ENCODE assay signal across 10 mouse cellular contexts in genomic region chr7:118983961-118984360, GRCm38 (mm10). TPM values are rescaled to one million over a fixed set of nuclear protein-coding genes. Genes with fewer than 3 reads are reported as not detected.
DNase-seq lines count a peak whose midpoint lies in the region; ATAC-seq and TF ChIP-seq lines count a peak whose summit lies in the region.
"Had no signal": no experiment of that assay in that cellular context is flagged by ENCODE, and none has a peak within 500 bp of the region (broad histone marks: within the 10 kb centered on the region; RNA-seq: fewer than 3 reads in every experiment).

No protein-coding gene starts in this region.

- DNase-seq in midbrain, postnatal 0 days (ENCODE audit: low spot score), result peak; percentile 62
- peak; percentile 98 for DNase-seq in cerebellum, postnatal 10 days
- DNase-seq in hindbrain, postnatal 0 days (ENCODE audit: low spot score), result peak; percentile 79
- peak; percentile 62 to 72 for DNase-seq in left cerebral cortex, postnatal 25 days (ENCODE audit: low spot score in 2 of 2)
- no peak for DNase-seq in urinary bladder, adult 2 months (ENCODE audit: low spot score)
- no peak for DNase-seq in lung, postnatal 10 days
- no peak for DNase-seq in thymus, postnatal 10 days (ENCODE audit: low spot score in 2 of 2)

- TF ChIP-seq CTCF in midbrain, postnatal 0 days (IDR thresholded peaks at IDR 0.05), result no peak
- TF ChIP-seq CTCF in hindbrain, postnatal 0 days (IDR thresholded peaks at IDR 0.05; ENCODE audit: low read depth), result no peak

- 78% methylated on average over 19 of the region's 19 CpGs for WGBS in midbrain, postnatal 0 days
- WGBS in midbrain, embryonic 15.5 days, result 81% methylated on average over 19 of the region's 19 CpGs
- WGBS in hindbrain, postnatal 0 days, result 27% methylated on average over 19 of the region's 19 CpGs

- intact Hi-C loops in left cerebral cortex, postnatal 25 days (cut with DNase I), result loop anchor here (5.0 kb wide), 1 partner anchor 57 kb away; no protein-coding TSS in a partner anchor

- no peaks in the 10 kb centered on the region for H3K36me3 ChIP-seq in midbrain, postnatal 0 days (ENCODE audit: insufficient read depth, low read length)
- H3K36me3 ChIP-seq in midbrain, embryonic 15.5 days (replicated peaks), result no peaks in the 10 kb centered on the region
- no peaks in the 10 kb centered on the region for H3K36me3 ChIP-seq in hindbrain, postnatal 0 days (ENCODE audit: insufficient read depth, low read length)

- ATAC-seq in midbrain, postnatal 0 days (ENCODE audit: low FRiP score), result peak; percentile 61; the same call in 1 of the 2 replicates
- no peak for ATAC-seq in midbrain, embryonic 15.5 days (replicated peaks)
- ATAC-seq in hindbrain, postnatal 0 days, result peak; percentile 71
- ATAC-seq: Patski had no signal

- no peaks in the 10 kb centered on the region for H3K27me3 ChIP-seq in midbrain, postnatal 0 days (ENCODE audit: insufficient read depth, low read length)
- no peaks in the 10 kb centered on the region for H3K27me3 ChIP-seq in midbrain, embryonic 15.5 days (replicated peaks)
- H3K27me3 ChIP-seq in hindbrain, postnatal 0 days (ENCODE audit: insufficient read depth, low read length), result no peaks in the 10 kb centered on the region
- H3K27me3 ChIP-seq: Patski had no signal

- H3K4me3 ChIP-seq in midbrain, postnatal 0 days (ENCODE audit: low read depth, low read length), result no peak overlapping the region
- H3K4me3 ChIP-seq in midbrain, embryonic 15.5 days, result no peak overlapping the region
- H3K4me3 ChIP-seq in hindbrain, postnatal 0 days (ENCODE audit: low read length), result no peak overlapping the region
- H3K4me3 ChIP-seq: erythroblast, embryonic 14.5 days had no signal

- no peak overlapping the region for H3K9ac ChIP-seq in midbrain, postnatal 0 days (replicated peaks; ENCODE audit: low read length, poor library complexity, severe bottlenecking)
- no peak overlapping the region for H3K9ac ChIP-seq in midbrain, embryonic 15.5 days
- no peak overlapping the region for H3K9ac ChIP-seq in hindbrain, postnatal 0 days (replicated peaks; ENCODE audit: low read length)

- H3K4me2 ChIP-seq in midbrain, postnatal 0 days (ENCODE audit: low read depth, low read length, poor library complexity, severe bottlenecking), result no peak overlapping the region
- no peak overlapping the region for H3K4me2 ChIP-seq in midbrain, embryonic 15.5 days
- 0 out of 2 replicates have a peak overlapping the region, but pooled peaks have one; percentile 7 for H3K4me2 ChIP-seq in hindbrain, postnatal 0 days (ENCODE audit: low read depth, low read length)

- no peaks in the 10 kb centered on the region for H3K4me1 ChIP-seq in midbrain, postnatal 0 days (ENCODE audit: insufficient read depth, low read length)
- H3K4me1 ChIP-seq in midbrain, embryonic 15.5 days, result 0 out of 2 replicates have a peak, but pooled peaks cover 3% of the 10 kb centered on the region
- peaks cover 13% of the 10 kb centered on the region for H3K4me1 ChIP-seq in hindbrain, postnatal 0 days (ENCODE audit: insufficient read depth, low read length)

- no peak overlapping the region for H3K27ac ChIP-seq in midbrain, postnatal 0 days (ENCODE audit: low read depth, low read length)
- no peak overlapping the region for H3K27ac ChIP-seq in midbrain, embryonic 15.5 days
- H3K27ac ChIP-seq in hindbrain, postnatal 0 days, result no peak overlapping the region

- H3K9me3 ChIP-seq in midbrain, postnatal 0 days (ENCODE audit: low read length), result no peaks in the 10 kb centered on the region
- no peaks in the 10 kb centered on the region for H3K9me3 ChIP-seq in midbrain, embryonic 15.5 days
- no peaks in the 10 kb centered on the region for H3K9me3 ChIP-seq in hindbrain, postnatal 0 days (ENCODE audit: low read length)

RNA-seq across cellular contexts. Expression of gene Gprc5b, which starts 11.1 kb away (rescaled TPM):
- total RNA-seq in midbrain, postnatal 0 days (2014; rRNA removed), result 19.9 and 30.1 TPM in 2 replicates
- polyA plus RNA-seq in midbrain, postnatal 0 days (2015; fragmentation: Nextera tagmentation; extraction: Ambion mirVana), result 6.1 and 6.6 TPM in 2 replicates
- 6.1 TPM in 2 replicates for polyA plus RNA-seq in midbrain, embryonic 15.5 days (2015; fragmentation: Nextera tagmentation; extraction: Ambion mirVana)
- total RNA-seq in hindbrain, postnatal 0 days (2014; rRNA removed), result 42.8 and 56.9 TPM in 2 replicates
- 9.5 and 10.6 TPM in 2 replicates for polyA plus RNA-seq in hindbrain, postnatal 0 days (2015; fragmentation: Nextera tagmentation; extraction: Ambion mirVana)
- 10 to 100 TPM; 98.0 to 99.8 TPM for total RNA-seq in left cerebral cortex, postnatal 25 days (2021)
- polyA plus RNA-seq in urinary bladder, adult 2 months (2012; rRNA removed), result 20.9 and 23.1 TPM in 2 replicates

Comparison
In these comparisons a context has a peak if more than half of its experiments do, and no peak if none do; other contexts are left out.
1. DNase-seq: peak in midbrain, postnatal 0 days (single experiment), cerebellum, postnatal 10 days (2 of 2), hindbrain, postnatal 0 days (single experiment) and left cerebral cortex, postnatal 25 days (2 of 2); none in urinary bladder, adult 2 months (single experiment), lung, postnatal 10 days (single experiment) and thymus, postnatal 10 days (0 of 2).